Mouse (Mus musculus): Measurements from ENCODE around the gene 4921501E09Rik. TPM values are rescaled to one million over a fixed set of nuclear protein-coding genes. Genes with fewer than 3 reads are reported as not detected.
"Not testable (repeated sequence)": the region's sequence is repeated elsewhere in the genome, so short reads cannot be mapped to it uniquely, and the experiment has no call there.

4921501E09Rik gene
- total RNA-seq (2015) (not detected in 2 replicates), total RNA-seq (2017) (not detected in 2 replicates)

DNA sequence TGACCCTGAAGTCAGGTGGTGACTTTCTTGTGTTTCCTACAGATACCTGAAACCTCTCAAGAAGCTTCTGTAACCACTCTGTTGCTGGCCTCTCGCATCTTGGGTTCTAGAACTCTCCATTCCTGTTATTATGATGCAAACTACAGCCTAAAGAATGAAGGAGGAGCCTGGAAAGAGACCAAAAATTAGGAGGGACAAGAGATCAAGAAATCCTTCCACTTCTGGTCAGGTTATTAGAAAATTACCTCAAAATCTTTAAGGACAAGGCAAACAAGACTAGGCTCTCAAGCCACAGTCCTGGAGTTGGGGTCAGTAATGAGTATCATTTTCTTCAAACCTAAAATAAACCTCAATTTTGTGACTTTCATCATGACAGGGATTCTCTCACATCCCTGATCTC, at the start of gene 4921501E09Rik:
TSS of gene 4921501E09Rik (minus strand) at position 101 of the 400 bp plus-strand sequence.
- no peak for ATAC-seq (replicated peaks; ENCODE audit: poor library complexity)

DNA sequence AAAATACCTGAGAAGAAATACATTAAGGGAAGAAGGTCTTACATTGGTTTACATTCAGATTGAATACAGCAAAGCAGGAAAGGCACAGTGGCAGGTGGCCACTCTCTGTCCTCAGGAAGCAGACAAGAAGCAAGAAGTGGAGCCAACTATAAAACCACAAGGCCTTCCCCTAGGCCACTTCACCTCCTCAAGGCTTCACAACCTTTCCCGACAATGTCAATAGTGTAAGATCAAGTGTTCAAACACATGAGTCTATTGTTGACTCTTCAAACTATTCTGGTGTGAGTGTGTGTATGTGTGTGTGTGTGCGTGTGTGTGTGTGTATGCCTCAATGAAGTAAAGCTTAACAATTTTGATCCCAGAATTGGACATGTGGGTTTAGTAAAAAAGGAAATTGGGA, 29.5 kb upstream of the 4921501E09Rik start:
- no peak for ATAC-seq (replicated peaks; ENCODE audit: poor library complexity)

DNA sequence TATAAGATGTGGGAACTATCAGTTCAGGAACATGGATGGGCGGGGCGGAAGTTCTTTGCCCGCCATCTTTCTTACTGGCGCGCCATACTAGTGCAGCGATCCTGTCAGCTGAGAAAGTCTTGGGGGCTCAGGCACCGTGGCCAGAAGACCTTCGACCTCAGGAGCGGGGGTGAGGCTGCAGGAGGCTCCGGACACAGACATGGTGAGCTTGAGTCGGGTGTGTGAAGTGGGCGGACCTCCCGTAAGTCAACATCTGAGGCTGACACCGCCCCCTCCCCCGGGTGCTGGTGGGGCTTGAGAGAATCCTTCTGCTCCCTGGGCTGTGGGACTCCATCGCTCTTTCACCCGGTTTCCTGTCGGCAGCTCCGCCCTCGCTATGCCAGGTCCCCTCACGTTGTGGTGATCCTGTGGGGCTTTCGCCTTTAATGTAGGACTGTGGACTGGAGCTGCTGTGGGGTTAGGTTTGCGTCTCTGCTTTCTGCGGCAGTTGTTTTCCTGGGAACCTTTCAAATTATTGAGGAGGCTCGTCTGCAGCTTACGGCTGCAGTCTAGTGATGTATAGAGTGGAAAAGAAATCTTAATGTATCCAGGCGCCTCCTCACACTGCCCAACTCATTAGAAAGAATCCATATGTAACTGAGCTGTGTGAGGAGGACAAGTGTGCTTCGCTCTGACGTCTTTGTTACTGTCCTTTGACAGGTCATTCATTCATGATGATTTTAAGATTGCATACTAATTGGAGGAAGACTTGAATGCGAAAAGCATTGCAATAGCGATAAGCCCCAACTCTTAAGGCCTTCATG, 24.7 kb upstream of the 4921501E09Rik start:
- ATAC-seq (replicated peaks; ENCODE audit: poor library complexity) = peak; percentile 59

DNA sequence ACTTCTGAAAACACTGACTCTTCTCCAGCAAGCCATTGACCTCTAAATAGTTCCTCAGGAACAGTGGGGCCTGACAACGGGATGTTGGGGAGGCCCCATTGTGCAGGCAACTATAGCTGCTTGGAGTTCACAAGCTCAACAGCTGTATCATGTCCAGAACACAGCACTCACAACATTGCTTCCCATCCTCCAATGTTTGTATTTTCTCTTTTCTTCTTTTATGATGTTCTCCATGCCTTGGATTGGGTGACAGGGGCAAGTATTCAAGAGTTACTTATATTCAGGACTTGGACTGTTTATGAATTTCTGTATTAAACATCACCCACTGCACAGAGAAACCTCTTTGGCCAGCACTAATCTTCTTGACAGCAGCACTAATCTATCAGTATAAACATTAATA, 23.8 kb upstream of the 4921501E09Rik start:
- no peak for ATAC-seq (replicated peaks; ENCODE audit: poor library complexity)

DNA sequence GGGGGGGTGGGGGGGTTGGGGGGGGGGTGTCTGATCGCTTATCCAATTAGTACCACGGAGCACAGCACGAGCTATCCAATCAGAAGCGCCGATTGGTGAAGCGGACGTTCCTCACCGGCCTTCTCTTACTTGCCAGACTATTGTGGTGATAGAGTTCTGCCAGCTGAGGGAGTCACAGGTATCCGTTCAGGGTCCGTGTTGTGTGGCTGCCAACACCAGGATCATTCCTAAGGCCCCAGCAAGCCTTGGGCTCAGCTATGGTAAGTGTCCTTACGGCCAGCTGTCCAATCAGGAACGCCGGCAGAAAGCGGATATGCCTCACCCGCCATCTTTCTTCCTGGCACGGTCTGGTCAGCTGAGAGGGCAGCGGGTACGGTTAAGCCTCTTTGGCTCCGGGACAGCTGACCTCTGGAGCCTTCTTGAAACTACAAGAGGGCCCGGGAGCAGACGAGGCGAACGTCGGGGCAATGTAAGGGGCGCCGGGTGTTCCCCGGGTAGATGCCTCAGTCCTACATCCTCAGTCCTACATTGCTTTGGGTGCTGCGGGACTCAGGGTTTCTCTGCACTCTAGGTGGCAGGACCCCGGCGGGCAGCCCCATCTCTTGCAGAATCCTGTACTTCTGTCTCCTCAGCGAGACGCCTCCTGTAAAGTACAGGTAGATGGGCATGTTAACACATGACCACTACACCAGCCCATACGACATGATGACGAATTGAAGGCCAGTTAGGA, 21.5 kb upstream of the 4921501E09Rik start, which contains the start of gene Zfp563:
TSS of gene Zfp563 (plus strand) at position 91 of the 730 bp plus-strand sequence.
- ATAC-seq (replicated peaks; ENCODE audit: poor library complexity) = peak; percentile 91

DNA sequence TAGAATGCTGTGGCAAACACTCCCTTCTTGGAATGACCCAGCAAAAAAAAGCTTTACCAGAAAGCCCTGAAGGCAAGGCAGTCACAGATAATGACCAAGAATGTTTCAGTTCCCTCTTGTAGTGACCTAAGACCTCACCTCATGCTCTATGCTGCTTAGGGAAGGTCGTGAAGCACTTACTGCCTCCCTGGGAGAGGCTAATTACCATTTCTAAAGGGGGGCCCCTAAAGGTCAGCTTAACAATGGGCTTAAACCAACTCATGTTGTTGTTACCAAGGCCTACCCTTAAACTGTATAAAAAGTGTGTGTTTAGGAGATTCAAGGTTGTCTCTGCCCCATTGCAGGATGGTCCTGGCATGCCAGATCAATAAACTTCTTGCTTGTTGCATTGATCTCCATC, 4.9 kb downstream of the 4921501E09Rik start:
- no peak for ATAC-seq (replicated peaks; ENCODE audit: poor library complexity)

DNA sequence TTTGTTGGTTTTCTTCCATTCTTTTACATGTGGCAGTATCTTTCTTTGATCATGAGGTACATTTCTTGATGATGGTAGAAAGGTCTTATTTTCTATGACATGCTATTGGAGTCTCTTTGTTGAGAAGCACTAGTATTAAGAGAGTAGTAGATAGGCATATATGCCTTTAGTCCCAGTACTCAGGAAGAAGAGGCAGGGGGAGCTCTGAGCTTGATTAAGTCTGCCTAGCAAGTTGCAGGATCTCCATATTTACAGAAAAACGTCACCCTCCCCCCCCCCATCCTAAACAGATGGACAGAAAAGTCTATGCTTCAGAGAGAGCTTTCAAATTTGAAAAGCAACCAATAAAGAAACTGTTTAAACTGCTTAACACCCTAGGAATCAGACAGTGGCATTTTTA, 9.1 kb downstream of the 4921501E09Rik start:
- no peak for ATAC-seq (replicated peaks; ENCODE audit: poor library complexity)

DNA sequence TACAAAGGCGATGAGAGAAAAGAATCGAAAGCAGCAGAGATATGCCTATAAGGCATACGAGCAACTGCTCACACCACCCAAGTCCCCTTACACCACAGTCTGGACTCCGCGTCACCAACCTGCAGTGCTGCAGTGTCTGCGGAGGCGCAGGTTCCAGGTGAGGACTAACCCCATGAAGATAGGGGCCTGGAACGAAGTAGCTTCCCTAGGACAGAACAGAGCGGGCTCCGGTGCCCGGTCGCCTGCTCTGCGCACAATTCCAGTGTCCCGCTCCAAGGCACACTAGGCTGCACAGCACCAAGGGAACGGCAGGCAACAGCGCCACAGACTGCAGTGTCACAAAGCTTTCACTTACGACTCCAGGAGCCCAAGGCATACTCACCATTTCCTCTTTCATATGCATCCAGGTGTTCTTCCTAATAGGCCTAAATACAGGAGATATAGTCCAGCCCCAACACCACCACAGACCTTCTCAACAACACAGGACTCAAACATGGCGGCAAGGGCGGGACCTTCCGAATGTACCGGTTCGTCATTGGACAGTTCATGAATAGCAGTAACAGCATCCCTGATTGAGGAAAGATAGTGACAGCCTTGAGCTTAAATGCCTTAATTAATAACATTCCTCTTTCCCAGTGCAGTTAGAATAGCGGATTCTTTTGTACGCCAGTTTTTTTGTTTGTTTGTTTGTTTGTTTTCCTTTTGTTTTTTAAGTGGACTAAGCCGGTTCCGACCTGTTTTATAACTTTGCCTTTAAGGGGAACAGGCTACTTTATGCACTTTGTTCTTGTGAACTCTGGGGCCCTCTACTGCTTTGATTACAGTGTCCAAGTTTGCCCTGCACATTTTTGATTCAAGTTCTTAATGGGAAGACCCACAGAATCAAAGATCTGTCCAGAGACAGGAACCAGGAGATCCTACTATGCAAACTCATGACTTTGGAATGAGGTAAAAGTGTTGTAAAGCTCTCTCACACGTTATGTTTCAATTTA, 34.7 kb downstream of the 4921501E09Rik start, which contains the start of gene Zfp763:
TSS of gene Zfp763 (minus strand) at position 503 of the 992 bp plus-strand sequence.
- ATAC-seq (replicated peaks; ENCODE audit: poor library complexity) = peak; percentile 99

DNA sequence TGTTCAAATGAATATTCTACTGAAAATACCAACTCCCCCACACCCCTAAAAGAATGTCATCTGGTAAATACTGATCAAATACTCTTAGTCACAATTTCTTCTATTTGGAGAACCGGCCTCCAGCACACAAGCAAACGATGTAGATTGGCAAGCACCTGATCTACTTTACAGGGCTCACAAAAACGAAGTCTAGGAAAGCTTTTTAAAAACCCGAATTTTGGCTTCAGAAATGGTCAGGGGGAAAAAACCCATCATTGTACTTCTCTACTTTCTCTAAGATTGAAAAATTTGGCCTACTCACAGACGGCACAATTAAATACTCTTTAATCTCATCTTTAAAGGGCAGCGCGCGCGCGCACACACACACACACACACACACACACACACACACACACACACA, 35.5 kb downstream of the 4921501E09Rik start:
- ATAC-seq (replicated peaks; ENCODE audit: poor library complexity) = no peak

DNA sequence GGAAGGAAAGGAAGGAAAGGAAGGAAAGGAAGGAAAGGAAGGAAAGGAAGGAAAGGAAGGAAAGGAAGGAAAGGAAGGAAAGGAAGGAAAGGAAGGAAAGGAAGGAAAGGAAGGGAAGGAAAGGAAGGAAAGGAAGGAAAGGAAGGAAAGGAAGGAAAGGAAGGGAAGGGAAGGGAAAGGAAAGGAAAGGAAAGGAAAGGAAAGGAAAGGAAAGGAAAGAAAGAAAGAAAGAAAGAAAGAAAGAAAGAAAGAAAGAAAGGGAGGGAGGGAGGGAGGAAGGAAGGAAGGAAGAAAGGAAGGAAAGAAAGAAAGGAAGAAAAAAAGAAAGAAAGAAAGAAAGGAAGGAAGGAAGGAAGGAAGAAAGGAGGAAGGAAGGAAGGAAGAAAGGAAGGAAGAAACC, 47.4 kb downstream of the 4921501E09Rik start:
- not testable (repeated sequence) for ATAC-seq (replicated peaks; ENCODE audit: poor library complexity)

Other genes with a start within 250 kb of the 4921501E09Rik start
- 4.9 and 7.9 TPM in 2 replicates for gene Zfp799, start 237.8 kb downstream of the 4921501E09Rik start, total RNA-seq (2015)
- gene Zfp799, start 237.8 kb downstream of the 4921501E09Rik start, total RNA-seq (2017) = 3.5 and 8.3 TPM in 2 replicates
- 3.6 and 4.1 TPM in 2 replicates for gene Zfp870, start 176.4 kb downstream of the 4921501E09Rik start, total RNA-seq (2015)
- gene Zfp870, start 176.4 kb downstream of the 4921501E09Rik start, total RNA-seq (2017) = 2.0 and 2.8 TPM in 2 replicates
- gene Cyp4f14, start 150.7 kb downstream of the 4921501E09Rik start, total RNA-seq (2015) = not detected in 2 replicates
- not detected in 2 replicates for gene Cyp4f14, start 150.7 kb downstream of the 4921501E09Rik start, total RNA-seq (2017)
- 8.9 and 11.2 TPM in 2 replicates for gene Cyp4f13, start 120.7 kb downstream of the 4921501E09Rik start, total RNA-seq (2015)
- gene Cyp4f13, start 120.7 kb downstream of the 4921501E09Rik start, total RNA-seq (2017) = 2.3 and 5.0 TPM in 2 replicates
- 19.2 and 23.1 TPM in 2 replicates for gene Zfp472, start 102.2 kb downstream of the 4921501E09Rik start, total RNA-seq (2015)
- gene Zfp472, start 102.2 kb downstream of the 4921501E09Rik start, total RNA-seq (2017) = 19.1 and 20.9 TPM in 2 replicates
- gene Zfp952, start 74.9 kb downstream of the 4921501E09Rik start, total RNA-seq (2015) = 5.9 TPM in 2 replicates
- 8.4 and 10.2 TPM in 2 replicates for gene Zfp952, start 74.9 kb downstream of the 4921501E09Rik start, total RNA-seq (2017)
- 5.7 and 9.8 TPM in 2 replicates for gene Zfp763, start 34.7 kb downstream of the 4921501E09Rik start, total RNA-seq (2015)
- gene Zfp763, start 34.7 kb downstream of the 4921501E09Rik start, total RNA-seq (2017) = 5.6 and 8.1 TPM in 2 replicates
- 5.3 and 8.2 TPM in 2 replicates for gene Zfp563, start 21.3 kb upstream of the 4921501E09Rik start, total RNA-seq (2015)
- gene Zfp563, start 21.3 kb upstream of the 4921501E09Rik start, total RNA-seq (2017) = 3.4 and 5.5 TPM in 2 replicates
- not detected in 2 replicates for gene Morc2b, start 71.6 kb upstream of the 4921501E09Rik start, total RNA-seq (2015)
- not detected in 2 replicates for gene Morc2b, start 71.6 kb upstream of the 4921501E09Rik start, total RNA-seq (2017)
- not detected in 2 replicates for gene Olfr55, start 100.4 kb upstream of the 4921501E09Rik start, total RNA-seq (2015)
- gene Olfr55, start 100.4 kb upstream of the 4921501E09Rik start, total RNA-seq (2017) = not detected in 2 replicates
- gene Olfr239, start 123.2 kb upstream of the 4921501E09Rik start, total RNA-seq (2015) = not detected in 2 replicates
- not detected in 2 replicates for gene Olfr239, start 123.2 kb upstream of the 4921501E09Rik start, total RNA-seq (2017)
- gene Olfr1564, start 153.6 kb upstream of the 4921501E09Rik start, total RNA-seq (2015) = not detected in 2 replicates
- gene Olfr1564, start 153.6 kb upstream of the 4921501E09Rik start, total RNA-seq (2017) = not detected in 2 replicates
- 12.7 and 13.5 TPM in 2 replicates for gene Zfp955a, start 187.1 kb upstream of the 4921501E09Rik start, total RNA-seq (2015)
- 13.7 and 15.3 TPM in 2 replicates for gene Zfp955a, start 187.1 kb upstream of the 4921501E09Rik start, total RNA-seq (2017)
- gene Olfr63, start 196.6 kb upstream of the 4921501E09Rik start, total RNA-seq (2015) = 0.02 TPM in 1 of 2 replicates, not detected in the other
- gene Olfr63, start 196.6 kb upstream of the 4921501E09Rik start, total RNA-seq (2017) = not detected in 2 replicates
- gene Zfp955b, start 221.5 kb upstream of the 4921501E09Rik start, total RNA-seq (2015) = 5.7 and 7.0 TPM in 2 replicates
- 5.6 and 9.1 TPM in 2 replicates for gene Zfp955b, start 221.5 kb upstream of the 4921501E09Rik start, total RNA-seq (2017)